Mouse (Mus musculus) embryonic fibroblast, embryonic 13.5 days (primary cell): ENCODE measurements at regions not wholly inside any gene's neighbourhood (a gene's known extent, or its start where the extent isn't known, plus 50 kb on each side); places are given as distances from the start of the nearest gene placed in this dataset.
A peak's percentile ranks its signal among the peaks of the same experiment; 100 is the strongest.

Source experiments
- H3K27ac ChIP-seq: 2 replicates; pipeline ENCODE4 v1.5.1; 2012; ENCODE audit warnings: low read length, control low read depth, inconsistent platforms; ENCODE audit not compliant: insufficient read depth
- H3K4me1 ChIP-seq: 2 replicates; pipeline ENCODE4 v1.6.1; 2011; ENCODE audit warnings: low read length; ENCODE audit not compliant: control insufficient read depth, insufficient read depth
- H3K4me3 ChIP-seq: 2 replicates; pipeline ENCODE4 v1.5.1; 2011; ENCODE audit warnings: mild to moderate bottlenecking, control low read depth, low read length; ENCODE audit not compliant: insufficient read depth
- CTCF ChIP-seq: IDR thresholded peaks from 2 replicates; pipeline ENCODE4 v1.5.1; 2011; ENCODE audit warnings: mild to moderate bottlenecking, control low read depth, low read length, moderate library complexity, borderline replicate concordance; ENCODE audit not compliant: insufficient read depth
- POLR2A ChIP-seq: IDR thresholded peaks from 2 replicates; pipeline ENCODE4 v1.6.1; 2011; ENCODE audit warnings: low read depth, mild to moderate bottlenecking, control low read depth, low read length, moderate library complexity

- TF ChIP-seq POLR2A, result no peak
- TF ChIP-seq CTCF, result no peak
- Histone ChIP-seq H3K4me3 (no peak overlapping the region), H3K4me1 (no peaks in the 10 kb centered on the region), H3K27ac (peak overlapping the region; percentile 31; the same call in 1 of the 2 replicates)
Measured at GRCm38 (mm10) chr3:60346390-60346789, 126.2 kb upstream of the Mbnl1 start.

GRCm38 (mm10) chr3:60347049-60347448 lies 125.6 kb upstream of the Mbnl1 start:
- TF ChIP-seq CTCF (no peak), POLR2A (no peak)
- Histone ChIP-seq H3K4me3 (no peak overlapping the region), H3K27ac (no peak overlapping the region), H3K4me1 (no peaks in the 10 kb centered on the region)

GRCm38 (mm10) chr3:60371176-60371965 lies 101.3 kb upstream of the Mbnl1 start:
- TF ChIP-seq CTCF (no peak), POLR2A (no peak)
- H3K27ac ChIP-seq, result peak overlapping the region; percentile 58
- H3K4me1 ChIP-seq, result peaks cover 2% of the 10 kb centered on the region; the same call in 1 of the 2 replicates
- no peak overlapping the region for H3K4me3 ChIP-seq

DNA sequence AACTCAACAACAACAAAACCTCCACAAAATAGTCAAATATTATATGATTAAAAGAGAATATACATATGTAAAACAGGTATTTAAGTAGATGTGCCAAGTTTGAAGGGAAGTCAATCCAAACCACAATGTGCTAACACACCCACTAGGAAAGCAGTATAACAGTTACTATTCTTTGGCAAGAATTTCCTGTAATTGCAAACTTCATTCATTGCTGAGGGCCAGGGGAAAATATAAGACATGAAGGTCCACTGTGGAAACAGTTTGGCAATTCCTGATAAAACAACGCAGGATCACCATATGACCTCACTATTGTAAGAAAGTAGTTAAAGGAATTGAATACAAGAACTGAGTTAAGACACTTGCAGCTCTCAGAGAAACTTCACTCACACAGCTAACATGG lies 99.0 kb upstream of the Mbnl1 start:
- Histone ChIP-seq H3K4me3 (no peak overlapping the region), H3K27ac (no peak overlapping the region), H3K4me1 (peaks cover 2% of the 10 kb centered on the region; the same call in 1 of the 2 replicates)
- TF ChIP-seq POLR2A, result no peak
- no peak for TF ChIP-seq CTCF

DNA sequence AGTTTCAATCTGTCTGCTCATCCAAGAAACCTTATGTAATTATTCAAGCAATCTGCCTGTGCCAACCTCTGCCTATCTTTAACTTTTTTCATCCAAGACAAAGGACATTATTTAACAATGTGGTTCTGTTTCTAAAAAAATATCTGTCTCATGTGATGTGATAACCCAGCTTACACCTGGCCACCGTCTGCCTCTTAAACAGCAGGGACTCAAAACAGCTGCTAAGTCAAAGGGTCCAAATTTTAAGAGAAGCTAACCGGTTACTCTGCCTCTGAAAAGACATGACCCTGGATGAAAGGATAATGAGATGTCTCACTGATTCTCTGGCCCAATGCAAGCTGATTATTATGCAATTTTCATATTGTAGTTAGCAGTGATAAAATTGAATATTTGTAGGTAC lies 84.0 kb upstream of the Mbnl1 start:
- H3K4me3 ChIP-seq, result no peak overlapping the region

GRCm38 (mm10) chr3:60389032-60389431 lies 83.6 kb upstream of the Mbnl1 start:
- TF ChIP-seq POLR2A (no peak), CTCF (no peak)
- peaks cover 2% of the 10 kb centered on the region for H3K4me1 ChIP-seq

More for the DNA sequence above, 84.0 kb upstream of the Mbnl1 start:
- Histone ChIP-seq H3K27ac (peak overlapping the region; percentile 52), H3K4me1 (peaks cover 2% of the 10 kb centered on the region)
- TF ChIP-seq CTCF (no peak), POLR2A (no peak)

DNA sequence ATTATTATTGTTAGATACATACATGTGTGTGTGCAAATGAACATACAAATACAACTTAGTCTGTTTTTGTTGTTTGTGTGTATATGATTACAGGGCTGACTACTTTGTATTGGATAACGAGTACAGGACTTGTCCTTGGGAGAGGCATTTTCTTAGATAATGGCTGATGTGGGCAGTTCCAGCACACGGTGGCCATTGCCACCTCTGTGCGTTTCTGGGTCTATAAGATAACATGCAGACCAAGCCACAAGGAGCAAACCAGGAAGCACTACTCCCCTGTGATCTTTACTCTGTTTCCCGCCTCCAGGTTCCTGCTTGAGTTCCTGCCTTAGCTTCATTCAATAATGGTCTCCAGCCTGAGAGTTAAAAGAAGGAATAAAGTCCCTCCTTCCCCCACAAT lies 77.3 kb upstream of the Mbnl1 start:
- no peak overlapping the region for H3K4me3 ChIP-seq
- no peaks in the 10 kb centered on the region for H3K4me1 ChIP-seq
- no peak for TF ChIP-seq POLR2A
- TF ChIP-seq CTCF, result no peak
- no peak overlapping the region for H3K27ac ChIP-seq

More at GRCm38 (mm10) chr3:60389032-60389431, 83.6 kb upstream of the Mbnl1 start:
- Histone ChIP-seq H3K27ac (peak overlapping the region; percentile 52), H3K4me3 (no peak overlapping the region)

- H3K4me3 ChIP-seq, result no peak overlapping the region
- no peaks in the 10 kb centered on the region for H3K4me1 ChIP-seq
- H3K27ac ChIP-seq, result no peak overlapping the region
- TF ChIP-seq CTCF (no peak), POLR2A (no peak)
Measured at GRCm38 (mm10) chr3:60396971-60397370, 75.7 kb upstream of the Mbnl1 start.

GRCm38 (mm10) chr3:60398796-60399195 lies 73.8 kb upstream of the Mbnl1 start:
- no peak overlapping the region for H3K27ac ChIP-seq
- H3K4me3 ChIP-seq, result no peak overlapping the region
- TF ChIP-seq POLR2A (no peak), CTCF (no peak)
- H3K4me1 ChIP-seq, result no peaks in the 10 kb centered on the region

GRCm38 (mm10) chr3:60402251-60402830 lies 70.3 kb upstream of the Mbnl1 start:
- Histone ChIP-seq H3K27ac (no peak overlapping the region), H3K4me1 (no peaks in the 10 kb centered on the region), H3K4me3 (no peak overlapping the region)
- TF ChIP-seq POLR2A (no peak), CTCF (no peak)
